Mouse (Mus musculus) heart, postnatal 4 days (tissue): ENCODE data around the gene Txn1. TPM values are rescaled to one million over a fixed set of nuclear protein-coding genes. Genes with fewer than 3 reads are reported as not detected.

ENCODE experiments used
- DNase-seq: peaks from one replicate; pipeline ENCODE4 v3.0.0; 2021
- total RNA-seq, 2 experiments: library from RNA; stranded (reverse); gene quantifications; 2 replicates each; pipeline ENCODE4 v1.2.3; 2021

Gene Txn1
- 100 to 1,000 TPM; 182 to 189 TPM for total RNA-seq

DNA sequence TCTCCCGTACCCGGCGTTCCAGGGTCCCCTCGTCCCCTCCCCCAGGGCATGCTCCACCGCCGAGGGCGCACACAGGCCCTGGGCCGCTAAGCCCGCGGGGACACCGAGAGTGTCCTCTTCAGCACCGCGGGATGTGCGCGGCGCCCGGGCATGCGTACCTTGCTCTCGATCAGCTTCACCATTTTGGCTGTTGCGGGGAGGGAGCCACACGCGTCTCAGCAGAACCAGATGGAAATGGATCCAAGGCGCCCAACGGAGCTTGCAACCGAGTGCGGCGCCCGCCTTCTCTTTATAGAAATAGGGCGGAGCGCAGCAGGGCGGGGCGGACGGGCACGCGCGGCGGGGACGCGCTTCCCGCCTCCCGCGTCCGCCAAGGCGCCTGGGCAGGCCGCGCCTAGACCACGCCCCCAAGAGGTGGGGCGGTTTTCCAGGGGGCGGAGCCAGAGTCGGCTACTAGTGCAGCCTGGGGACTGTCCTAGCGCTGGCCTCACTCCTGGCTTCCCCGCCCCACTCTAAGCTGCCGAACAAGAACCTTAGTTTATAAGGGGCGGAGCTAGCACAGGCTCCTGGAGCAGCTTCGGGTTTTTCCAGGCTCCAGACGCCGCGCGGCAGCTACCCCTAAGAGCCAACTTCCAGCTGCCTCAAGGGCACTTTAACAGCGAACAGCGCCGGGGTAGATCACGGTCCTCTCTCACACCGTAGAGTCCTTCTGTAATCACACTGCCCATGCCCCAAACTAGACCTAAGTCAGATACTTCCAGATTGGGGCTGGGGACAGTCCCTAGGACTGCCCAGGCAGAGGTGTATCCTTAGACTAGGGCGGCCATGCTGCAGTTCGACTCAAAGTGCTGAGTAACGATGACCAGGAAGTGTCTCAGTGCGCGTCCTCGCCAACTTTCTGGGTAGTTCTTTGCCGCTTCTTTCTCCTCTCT lies at the start of gene Txn1:
Gene Txn1, minus strand, starts transcription at position 383 of the 932 bp plus-strand sequence.
- DNase-seq, result peak; percentile 99

DNA sequence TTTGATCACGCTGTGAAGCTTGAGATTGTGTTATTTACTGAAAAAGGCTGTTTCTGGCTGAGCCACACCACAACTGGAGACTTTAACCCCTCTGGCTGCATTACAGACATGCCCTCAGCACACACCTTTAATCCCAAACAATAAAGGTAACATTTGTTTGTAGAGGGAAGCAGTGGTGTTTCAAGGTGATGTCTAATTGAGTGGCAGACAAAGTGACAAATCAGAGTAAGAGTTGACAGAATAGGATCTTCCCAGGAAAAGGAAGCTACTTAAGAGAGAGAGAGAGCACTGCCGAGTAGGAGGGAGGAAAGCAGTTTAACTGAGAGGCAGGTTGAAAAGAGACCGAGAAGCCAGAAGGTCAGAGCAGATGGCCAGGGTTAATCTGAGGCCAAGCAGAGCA lies 47.3 kb upstream of the Txn1 start:
- no peak for DNase-seq

DNA sequence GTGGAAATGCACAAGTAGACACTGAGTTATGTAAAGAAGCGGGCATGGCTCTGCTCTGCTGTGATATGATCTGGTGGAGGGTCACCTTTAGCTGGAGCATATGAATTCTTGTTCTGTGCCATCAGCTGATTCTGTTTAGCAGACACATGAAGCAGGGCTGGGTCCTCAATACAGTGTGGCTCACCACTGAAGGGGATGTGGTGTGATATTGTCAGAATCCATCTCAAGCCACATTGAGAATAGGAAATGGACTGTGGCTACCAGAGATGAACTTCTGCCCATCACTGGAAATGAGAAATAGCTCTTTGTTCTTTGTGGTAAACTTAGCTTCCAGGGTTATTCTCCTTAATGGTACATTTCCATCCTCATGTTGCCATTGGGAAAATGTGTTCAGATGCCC lies 35.2 kb upstream of the Txn1 start:
- no peak for DNase-seq

DNA sequence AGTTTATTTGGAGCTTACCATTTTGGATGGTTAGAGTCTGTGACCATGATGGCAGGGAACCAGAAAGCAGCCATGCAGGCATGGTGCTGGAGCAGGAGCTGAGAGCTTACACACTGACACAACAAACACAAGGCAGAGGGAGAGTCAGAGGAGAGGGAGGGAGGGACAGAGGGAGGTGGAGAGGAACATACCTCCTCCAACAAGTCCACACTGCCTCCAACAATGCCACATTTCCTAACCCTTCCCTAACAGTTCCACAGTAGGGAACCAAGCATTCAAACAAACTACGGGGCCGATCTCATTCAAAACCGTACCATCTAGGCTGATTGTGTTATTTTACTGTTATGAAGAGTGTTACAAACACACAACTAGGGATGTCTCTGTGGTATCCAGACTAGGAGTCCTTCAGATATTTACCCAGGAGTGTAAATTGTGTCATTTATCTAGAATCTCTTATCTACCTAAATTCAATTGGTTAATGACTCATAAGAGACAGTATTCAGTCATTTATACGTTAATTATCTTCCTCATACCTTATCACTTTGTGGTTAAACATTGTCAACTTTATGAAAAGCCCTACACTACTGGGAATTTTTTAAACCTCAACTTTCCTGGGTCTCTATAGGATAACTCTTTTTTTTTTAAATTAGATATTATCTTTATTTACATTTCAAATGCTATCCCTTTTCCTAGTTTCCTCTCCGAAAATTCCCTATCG lies 18.3 kb upstream of the Txn1 start:
- DNase-seq, result no peak

DNA sequence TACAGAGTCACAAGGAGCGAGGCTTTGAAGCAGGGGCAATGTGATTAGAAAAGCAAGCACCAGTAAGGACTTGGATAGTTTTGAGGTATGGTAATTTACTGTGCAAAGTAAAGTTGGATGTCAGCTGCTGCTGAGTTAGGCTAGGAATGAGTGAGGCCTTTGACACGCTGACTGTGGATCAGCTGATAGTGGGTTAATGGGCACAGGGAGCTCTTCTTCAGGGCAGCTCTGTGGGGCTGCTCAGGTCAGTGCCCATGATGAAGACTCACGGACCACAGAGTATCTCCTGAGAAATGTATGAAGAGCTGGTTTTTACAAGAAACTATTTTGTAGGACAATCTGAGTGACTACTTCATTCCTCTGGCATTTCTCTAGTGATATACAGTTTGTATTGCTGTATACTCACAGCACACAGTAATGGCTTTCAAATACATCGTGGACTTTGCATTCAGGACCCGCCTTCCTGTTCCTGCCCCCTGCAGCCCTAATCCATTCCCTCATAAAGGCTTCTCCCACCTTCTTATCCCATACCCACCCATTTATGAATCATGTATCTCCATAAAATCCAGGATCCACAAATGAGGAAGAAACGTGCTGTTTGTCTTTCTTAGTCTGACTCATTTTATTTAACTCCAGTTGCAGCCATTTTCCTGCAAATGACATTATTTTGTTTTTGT lies 17.5 kb upstream of the Txn1 start:
- no peak for DNase-seq

DNA sequence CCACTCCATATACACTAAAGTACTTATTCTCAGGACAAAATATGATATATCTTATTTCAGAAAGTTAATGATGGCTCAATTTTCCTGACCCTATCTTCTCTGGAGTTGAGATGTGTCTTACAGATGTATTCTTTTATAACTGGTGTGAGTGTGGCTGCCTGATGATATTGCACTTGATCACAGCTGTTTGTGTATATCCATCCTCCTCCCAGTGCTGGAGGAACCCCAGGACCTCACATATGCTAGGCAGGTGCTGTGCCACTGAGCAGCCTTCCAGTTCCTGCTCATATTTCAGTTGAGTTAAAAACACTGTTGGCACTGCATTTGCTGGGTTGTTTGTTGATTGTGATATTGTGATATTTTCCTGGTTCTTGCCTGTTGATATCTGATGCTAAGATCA lies 14.1 kb upstream of the Txn1 start:
- DNase-seq, result no peak

DNA sequence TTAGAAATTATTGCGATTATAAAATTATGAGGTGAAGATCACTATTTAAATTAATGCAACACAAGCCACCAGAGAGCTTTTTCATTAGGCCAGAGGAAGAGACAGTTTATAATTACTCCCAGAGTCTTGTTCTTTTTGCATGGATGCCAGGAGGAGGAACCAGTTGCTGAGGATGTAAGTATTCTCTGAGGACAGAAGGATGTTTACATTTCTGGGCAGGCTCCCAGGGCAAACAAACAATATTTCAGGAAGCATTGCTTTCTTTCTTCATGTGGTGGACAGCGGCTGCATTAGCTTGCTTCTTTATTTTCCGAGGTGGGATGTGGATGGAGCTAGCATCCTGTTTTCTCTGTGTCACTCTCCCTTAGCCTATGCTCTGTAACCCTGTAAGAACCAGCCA lies 11.0 kb upstream of the Txn1 start:
- no peak for DNase-seq

DNA sequence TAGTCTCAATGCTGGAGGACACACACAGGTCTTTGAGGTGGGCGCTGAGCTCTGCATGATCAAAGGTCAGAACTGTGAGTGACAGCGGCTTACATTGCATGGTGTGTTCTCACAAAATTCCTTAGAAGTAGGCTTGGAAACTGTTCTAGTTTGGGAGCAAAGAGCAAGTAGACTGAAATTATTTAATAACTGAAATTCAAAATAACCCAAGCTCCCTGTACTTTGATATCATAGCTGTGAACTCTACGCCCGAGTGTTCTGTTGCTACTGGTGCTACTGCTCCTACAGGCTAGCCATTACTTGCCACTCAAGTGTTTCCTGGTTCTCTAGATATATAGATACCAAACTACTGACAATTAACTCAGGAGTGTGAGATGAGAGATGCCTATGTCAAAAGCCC lies 9.3 kb upstream of the Txn1 start:
- DNase-seq, result no peak

DNA sequence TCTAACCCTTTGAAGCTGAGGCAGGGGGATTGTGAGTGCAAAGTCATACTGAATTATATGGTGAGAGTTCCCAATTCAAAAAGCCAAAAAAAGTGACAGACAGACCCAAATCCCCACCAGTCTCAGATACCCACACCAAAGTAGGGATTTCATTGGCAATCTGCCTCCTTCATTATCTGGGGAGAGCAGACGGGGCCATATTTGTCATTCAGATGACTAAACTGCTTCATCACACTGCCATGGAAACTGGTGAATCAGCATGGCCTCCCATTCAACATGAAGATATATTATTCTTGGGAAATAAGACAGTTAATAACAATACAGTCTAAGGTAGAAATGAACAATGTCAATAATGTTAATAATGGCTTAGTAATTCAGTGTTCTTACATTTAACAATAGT lies 7.9 kb upstream of the Txn1 start:
- DNase-seq, result no peak

DNA sequence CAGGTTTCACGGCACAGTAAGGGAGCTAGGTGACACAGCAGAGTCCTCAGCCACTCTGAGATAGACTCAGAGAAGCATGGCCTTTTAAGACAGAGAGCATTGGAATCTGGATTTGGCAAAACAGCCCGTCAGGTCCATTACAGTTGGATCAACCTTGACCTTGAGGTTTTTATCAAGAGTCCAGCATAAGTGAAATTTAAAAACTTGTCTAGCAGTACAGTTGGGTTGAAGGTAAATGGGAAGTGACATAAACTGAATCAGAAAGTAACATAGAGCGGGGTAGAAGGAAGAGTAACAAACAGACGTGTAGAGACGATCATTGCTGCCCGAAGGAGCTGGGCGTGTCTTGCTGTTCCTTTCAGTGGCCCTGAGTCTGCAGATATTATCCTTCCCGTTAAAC lies 2.8 kb upstream of the Txn1 start:
- DNase-seq, result no peak

DNA sequence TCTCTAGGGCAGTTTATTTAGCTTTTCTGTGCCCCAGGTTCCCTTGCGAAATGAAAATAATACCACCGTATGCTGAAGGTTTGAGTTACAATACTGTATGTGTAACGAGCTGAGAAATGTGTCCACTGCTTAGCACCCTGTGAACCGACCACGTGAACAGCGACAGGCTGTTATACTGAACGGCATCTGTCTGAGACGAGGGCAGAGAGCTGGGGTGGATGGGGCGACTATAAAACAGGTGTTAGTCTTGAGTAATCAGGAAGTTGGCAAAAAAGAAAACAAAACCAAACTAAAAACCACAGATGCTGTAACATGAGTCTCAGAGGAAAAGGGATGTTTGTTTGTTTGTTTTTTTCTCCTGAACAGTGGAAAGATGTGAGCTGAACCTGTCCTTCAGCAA lies 1.9 kb upstream of the Txn1 start:
- no peak for DNase-seq

DNA sequence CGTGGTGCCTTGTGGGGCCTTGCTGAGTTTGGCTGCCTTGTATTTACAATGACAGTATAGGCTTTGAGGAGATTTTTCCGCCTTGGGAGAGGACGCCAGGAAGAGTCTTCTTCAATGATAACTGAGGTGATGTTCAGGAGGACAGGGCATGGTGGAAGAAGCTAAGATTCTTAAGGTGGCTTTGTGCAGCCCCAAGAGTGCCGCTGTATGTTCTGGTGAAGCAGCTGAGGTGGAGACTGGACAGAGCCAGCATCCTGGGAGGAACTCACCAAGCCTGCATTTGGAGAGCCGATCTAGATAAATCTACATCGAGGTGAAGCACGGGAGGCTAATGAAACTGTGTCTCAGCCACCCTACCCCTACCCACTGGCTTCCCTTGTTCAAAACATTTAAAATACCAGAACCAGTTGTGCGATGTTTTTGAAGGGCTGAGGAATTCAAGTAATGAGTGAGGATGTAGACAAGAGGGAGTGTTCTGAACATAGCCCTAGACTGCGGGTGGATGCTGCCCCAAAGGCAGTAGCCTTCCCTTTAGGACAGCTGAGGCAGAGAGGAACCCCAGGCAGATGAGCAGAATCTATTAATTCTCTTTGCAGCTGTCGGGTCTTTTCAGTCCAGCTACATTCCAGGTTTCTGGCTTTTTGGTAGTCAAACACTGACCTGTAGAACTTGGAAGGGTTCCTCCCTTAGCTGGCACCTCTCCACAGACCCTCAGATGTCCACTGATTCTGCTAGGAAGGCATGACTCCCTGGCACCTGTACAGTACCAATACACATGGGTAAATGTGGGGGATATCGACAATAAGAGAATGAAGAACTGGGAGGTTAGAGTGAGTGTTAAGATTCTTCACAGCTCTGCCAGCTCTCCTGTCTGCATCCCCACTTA lies 1.2 kb upstream of the Txn1 start:
- peak; percentile 14 for DNase-seq

DNA sequence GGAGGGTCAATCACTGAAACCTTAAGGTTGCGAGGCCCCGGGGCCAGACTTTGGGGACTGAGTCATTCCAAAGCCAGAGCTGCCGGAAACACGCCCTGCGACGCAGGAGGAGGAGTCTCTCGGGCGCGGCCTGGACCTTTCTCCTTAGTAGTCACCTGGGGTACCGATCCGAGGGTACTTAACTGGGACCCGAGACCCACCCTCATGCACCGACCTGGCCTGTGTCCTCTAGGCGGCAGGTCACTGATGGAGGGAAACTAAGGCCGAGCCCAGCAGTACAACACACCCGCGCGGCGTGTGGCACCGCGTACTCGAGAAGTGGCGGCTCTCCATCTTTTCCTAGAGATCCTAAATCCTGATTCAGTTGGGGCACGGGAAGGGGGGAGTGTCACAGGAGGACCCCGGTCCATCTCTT lies 660 bp downstream of the Txn1 start:
- DNase-seq, result peak; percentile 64

DNA sequence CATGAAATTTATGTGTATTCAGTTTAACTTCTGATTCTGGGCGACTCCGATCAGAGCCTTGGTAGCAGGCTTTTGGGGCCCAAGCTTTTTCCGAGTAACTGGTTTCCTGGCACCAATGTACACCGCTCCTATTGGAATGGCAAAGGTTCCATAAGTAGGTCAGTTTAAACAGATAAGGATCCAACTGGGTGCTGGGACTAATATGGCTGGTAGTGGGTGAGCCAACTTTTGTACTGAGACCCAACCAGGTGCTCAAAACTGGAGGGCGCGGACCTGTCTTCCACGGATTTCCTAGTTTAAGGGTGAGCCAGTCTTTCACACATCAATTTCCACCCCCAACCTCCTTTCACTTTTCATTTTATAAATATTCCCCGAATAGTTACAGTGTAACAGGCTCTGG lies 1.2 kb downstream of the Txn1 start:
- DNase-seq, result no peak

DNA sequence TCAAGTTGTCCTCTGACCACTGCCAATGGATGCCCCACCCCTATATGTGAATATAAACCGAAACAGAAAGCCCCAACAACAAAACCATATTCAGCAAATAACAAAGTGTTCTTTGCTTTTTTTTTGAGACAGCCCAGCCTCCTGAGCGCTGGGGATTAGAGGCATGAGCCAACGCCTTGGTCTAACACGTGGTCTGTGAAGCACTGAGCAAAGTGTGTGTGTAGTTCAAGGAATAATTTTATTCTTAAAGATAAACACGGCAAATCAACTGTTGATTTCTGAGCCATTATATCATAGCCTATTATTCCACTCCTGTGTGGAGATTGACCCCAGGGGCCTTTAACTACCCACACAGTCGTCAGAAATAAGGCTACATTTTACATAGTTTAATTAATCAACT lies 1.6 kb downstream of the Txn1 start:
- no peak for DNase-seq

DNA sequence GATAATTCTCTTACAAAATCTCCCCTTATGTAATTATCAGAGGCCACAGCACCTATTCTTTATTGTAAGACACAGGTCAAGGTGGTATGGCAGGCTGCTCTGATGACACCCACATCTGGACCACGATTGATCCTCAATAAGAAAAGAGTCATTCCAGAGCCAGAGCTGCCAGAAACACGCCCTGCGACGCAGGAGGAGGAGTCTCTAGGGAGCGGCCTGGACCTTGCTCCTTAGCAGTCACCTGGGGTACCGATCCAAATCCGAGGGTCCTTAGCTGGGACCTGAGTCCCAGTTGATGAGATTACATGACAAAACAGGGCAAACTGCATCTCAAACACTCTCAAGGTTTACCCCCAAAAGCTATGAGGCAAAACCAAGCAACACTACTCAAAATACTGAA lies 2.4 kb downstream of the Txn1 start:
- no peak for DNase-seq

DNA sequence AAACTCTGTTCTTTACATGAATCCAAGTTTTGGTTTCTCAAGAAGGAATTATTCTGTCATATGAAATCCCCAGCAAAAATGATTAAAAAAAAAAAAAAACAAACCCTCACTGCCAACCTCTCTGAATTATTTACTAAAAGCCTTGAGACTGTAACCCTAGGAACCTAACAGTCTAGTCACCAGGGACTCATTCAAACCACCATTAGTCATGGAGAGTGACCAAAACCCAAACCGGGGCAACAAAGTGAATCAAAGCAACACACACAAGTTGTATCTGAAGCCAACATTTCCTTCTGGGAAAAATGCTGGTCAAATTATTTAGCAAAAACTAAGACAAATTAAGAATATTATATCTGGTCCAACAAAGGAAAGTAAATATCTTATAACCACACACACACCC lies 3.3 kb downstream of the Txn1 start:
- no peak for DNase-seq

DNA sequence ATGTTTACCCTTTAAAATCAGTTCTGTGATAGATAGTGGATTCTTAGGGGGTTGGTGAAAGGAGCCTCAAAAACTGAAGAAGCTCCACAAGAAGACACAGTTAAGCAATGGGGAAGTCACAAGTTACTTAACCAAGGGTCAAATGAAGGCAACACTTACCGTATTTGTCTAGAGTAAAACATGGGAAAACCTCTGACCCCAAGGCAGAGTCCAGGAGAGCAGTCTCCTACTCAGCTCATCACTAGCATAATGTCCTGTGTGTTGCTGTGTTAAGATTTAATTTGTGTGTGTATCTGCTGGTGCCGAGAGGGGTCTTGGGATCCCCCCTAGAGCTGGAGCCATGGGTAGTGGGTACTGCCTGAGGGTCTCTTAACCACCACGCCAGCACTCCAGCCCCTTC lies 3.8 kb downstream of the Txn1 start:
- no peak for DNase-seq

DNA sequence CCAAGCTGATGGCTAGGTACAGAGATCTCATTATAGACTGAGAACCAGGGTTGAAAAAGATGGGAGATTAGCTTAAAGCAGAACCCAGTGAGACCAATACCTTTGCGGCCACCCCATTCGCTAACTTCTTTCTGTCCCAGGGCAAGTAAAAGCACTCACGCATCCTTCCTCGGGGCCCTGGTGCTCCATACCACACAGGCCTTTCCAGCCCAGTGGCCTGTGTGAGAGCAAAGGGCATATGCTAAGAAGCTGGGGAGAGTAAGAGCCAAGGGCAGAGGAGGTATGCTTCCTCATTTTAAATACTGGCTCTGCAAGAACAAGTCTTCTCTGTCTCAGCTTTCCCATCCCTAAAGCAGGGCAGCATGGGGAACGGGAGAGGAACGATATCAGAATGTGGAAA lies 6.3 kb downstream of the Txn1 start:
- DNase-seq, result no peak

DNA sequence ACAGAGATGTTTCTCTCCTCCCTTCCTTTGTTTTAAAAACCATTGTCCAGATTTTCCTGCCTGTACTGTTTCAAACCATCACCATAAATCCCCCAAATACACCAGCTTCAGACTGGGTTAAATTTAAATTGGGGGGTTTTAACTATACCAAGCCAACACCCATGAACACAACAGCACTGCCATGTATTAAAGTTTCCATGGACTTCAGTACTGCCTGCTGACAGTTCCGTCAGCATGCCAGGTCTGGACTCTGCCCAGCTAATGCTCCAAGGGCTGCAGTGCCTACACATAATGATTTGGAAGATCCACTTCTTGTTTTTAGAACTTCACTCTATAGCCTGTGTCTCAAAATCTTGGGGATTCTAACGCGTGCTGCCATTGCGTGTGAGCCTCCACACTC lies 8.7 kb downstream of the Txn1 start:
- no peak for DNase-seq

DNA sequence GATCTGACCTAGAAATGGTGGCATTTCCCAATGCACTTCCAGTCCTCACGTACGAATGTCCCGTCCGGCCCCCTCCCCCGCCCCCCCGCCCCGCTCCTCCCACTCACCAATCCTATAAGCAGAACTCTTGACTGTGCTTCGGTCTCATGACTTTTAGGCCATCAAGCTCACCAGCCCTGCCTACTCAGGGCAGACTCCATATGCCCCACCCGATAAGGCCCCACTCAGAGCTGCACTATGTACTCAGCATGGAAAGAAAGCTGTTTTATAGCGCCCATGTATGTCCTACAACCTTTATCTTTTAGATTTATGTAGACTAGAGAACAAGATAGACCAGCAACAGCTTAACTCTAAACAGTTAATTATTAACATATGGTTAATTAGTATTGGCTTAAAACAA lies 9.2 kb downstream of the Txn1 start:
- no peak for DNase-seq

DNA sequence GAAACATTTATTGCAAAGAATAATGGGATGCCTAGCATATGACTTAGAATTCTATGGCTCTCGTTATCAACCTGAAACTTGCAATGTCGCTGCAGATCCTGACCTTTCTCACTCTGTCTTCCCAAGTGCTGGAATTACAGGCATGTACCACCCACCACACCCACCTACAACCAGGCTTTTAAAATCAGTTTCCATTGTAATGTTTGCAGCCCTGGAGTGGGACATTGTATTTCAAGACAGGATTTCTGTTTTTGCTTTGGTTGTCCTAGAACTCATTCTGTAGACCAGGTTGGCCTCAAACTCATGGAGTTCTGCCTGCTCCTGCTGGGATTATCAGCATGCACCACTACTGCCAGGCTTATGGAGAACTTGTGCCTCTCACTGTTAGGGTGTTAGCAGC lies 13.3 kb downstream of the Txn1 start:
- DNase-seq, result no peak
